Mouse (Mus musculus): ENCODE results near the gene Arfgap3. TPM values are rescaled to one million over a fixed set of nuclear protein-coding genes. Genes with fewer than 3 reads are reported as not detected.
A peak's percentile ranks its signal among the peaks of the same experiment; 100 is the strongest.

Gene Arfgap3
- polyA plus RNA-seq, 1 experiment from 2014 or later, result 60.8 TPM

GRCm38 (mm10) chr15:83306181-83306580 lies 43.9 kb downstream of the Arfgap3 start:
- no peak overlapping the region for H3K9ac ChIP-seq (replicated peaks; ENCODE audit: low read depth, low read length)
- 92% methylated on average over 12 of the region's 12 CpGs for WGBS
- 0 out of 2 replicates have a peak overlapping the region, but pooled peaks have one; percentile 11 for H3K27ac ChIP-seq (ENCODE audit: low read length)
- H3K4me3 ChIP-seq (ENCODE audit: low read depth, low read length), result no peak overlapping the region
- H3K27me3 ChIP-seq (ENCODE audit: control insufficient read depth, insufficient read depth, low read length), result no peaks in the 10 kb centered on the region
- no peak overlapping the region for H3K4me2 ChIP-seq (replicated peaks; ENCODE audit: low read depth, low read length)
- ATAC-seq (ENCODE audit: insufficient number of reproducible peaks, insufficient read depth, low FRiP score, low read depth), result no peak
- H3K9me3 ChIP-seq (ENCODE audit: control insufficient read depth, low read depth, low read length), result no peaks in the 10 kb centered on the region
- peaks cover 5% of the 10 kb centered on the region; the same call in 1 of the 2 replicates for H3K4me1 ChIP-seq (ENCODE audit: control insufficient read depth, insufficient read depth, low read length)
- H3K36me3 ChIP-seq (ENCODE audit: control insufficient read depth, insufficient read depth, low read length), result peaks cover 60% of the 10 kb centered on the region

GRCm38 (mm10) chr15:83305192-83305921 lies 44.7 kb downstream of the Arfgap3 start:
- ATAC-seq (ENCODE audit: insufficient number of reproducible peaks, insufficient read depth, low FRiP score, low read depth), result no peak
- H3K36me3 ChIP-seq (ENCODE audit: control insufficient read depth, insufficient read depth, low read length), result peaks cover 60% of the 10 kb centered on the region
- no peak overlapping the region for H3K9ac ChIP-seq (replicated peaks; ENCODE audit: low read depth, low read length)
- H3K27ac ChIP-seq (ENCODE audit: low read length), result peak overlapping the region; percentile 33; the same call in 1 of the 2 replicates
- 77% methylated on average over 12 of the region's 12 CpGs for WGBS
- H3K27me3 ChIP-seq (ENCODE audit: control insufficient read depth, insufficient read depth, low read length), result no peaks in the 10 kb centered on the region
- H3K4me2 ChIP-seq (replicated peaks; ENCODE audit: low read depth, low read length), result no peak overlapping the region
- no peak overlapping the region for H3K4me3 ChIP-seq (ENCODE audit: low read depth, low read length)
- H3K4me1 ChIP-seq (ENCODE audit: control insufficient read depth, insufficient read depth, low read length), result peaks cover 6% of the 10 kb centered on the region; the same call in 1 of the 2 replicates
- no peaks in the 10 kb centered on the region for H3K9me3 ChIP-seq (ENCODE audit: control insufficient read depth, low read depth, low read length)

GRCm38 (mm10) chr15:83304804-83305191 lies 45.2 kb downstream of the Arfgap3 start:
- Histone ChIP-seq H3K4me1 (ENCODE audit: control insufficient read depth, insufficient read depth, low read length) (peaks cover 7% of the 10 kb centered on the region; the same call in 1 of the 2 replicates), H3K27ac (ENCODE audit: low read length) (peak overlapping the region; percentile 33; the same call in 1 of the 2 replicates), H3K27me3 (ENCODE audit: control insufficient read depth, insufficient read depth, low read length) (no peaks in the 10 kb centered on the region), H3K9me3 (ENCODE audit: control insufficient read depth, low read depth, low read length) (no peaks in the 10 kb centered on the region), H3K4me2 (replicated peaks; ENCODE audit: low read depth, low read length) (no peak overlapping the region), H3K36me3 (ENCODE audit: control insufficient read depth, insufficient read depth, low read length) (peaks cover 57% of the 10 kb centered on the region), H3K4me3 (ENCODE audit: low read depth, low read length) (no peak overlapping the region), H3K9ac (replicated peaks; ENCODE audit: low read depth, low read length) (no peak overlapping the region)
- WGBS, result 91% methylated on average over 9 of the region's 9 CpGs
- no peak for ATAC-seq (ENCODE audit: insufficient number of reproducible peaks, insufficient read depth, low FRiP score, low read depth)

GRCm38 (mm10) chr15:83303656-83304484 lies 46.2 kb downstream of the Arfgap3 start:
- H3K9me3 ChIP-seq (ENCODE audit: control insufficient read depth, low read depth, low read length), result no peaks in the 10 kb centered on the region
- peak overlapping the region; percentile 6; the same call in 1 of the 2 replicates for H3K27ac ChIP-seq (ENCODE audit: low read length)
- peaks cover 60% of the 10 kb centered on the region for H3K36me3 ChIP-seq (ENCODE audit: control insufficient read depth, insufficient read depth, low read length)
- WGBS, result 79% methylated on average over 13 of the region's 13 CpGs
- no peaks in the 10 kb centered on the region for H3K27me3 ChIP-seq (ENCODE audit: control insufficient read depth, insufficient read depth, low read length)
- H3K4me3 ChIP-seq (ENCODE audit: low read depth, low read length), result no peak overlapping the region
- H3K9ac ChIP-seq (replicated peaks; ENCODE audit: low read depth, low read length), result no peak overlapping the region
- peaks cover 7% of the 10 kb centered on the region; the same call in 1 of the 2 replicates for H3K4me1 ChIP-seq (ENCODE audit: control insufficient read depth, insufficient read depth, low read length)
- no peak overlapping the region for H3K4me2 ChIP-seq (replicated peaks; ENCODE audit: low read depth, low read length)
- no peak for ATAC-seq (ENCODE audit: insufficient number of reproducible peaks, insufficient read depth, low FRiP score, low read depth)

GRCm38 (mm10) chr15:83299916-83300582 lies 50.0 kb downstream of the Arfgap3 start:
- no peak overlapping the region for H3K9ac ChIP-seq (replicated peaks; ENCODE audit: low read depth, low read length)
- no peaks in the 10 kb centered on the region for H3K27me3 ChIP-seq (ENCODE audit: control insufficient read depth, insufficient read depth, low read length)
- H3K4me3 ChIP-seq (ENCODE audit: low read depth, low read length), result no peak overlapping the region
- no peak overlapping the region for H3K4me2 ChIP-seq (replicated peaks; ENCODE audit: low read depth, low read length)
- H3K4me1 ChIP-seq (ENCODE audit: control insufficient read depth, insufficient read depth, low read length), result peaks cover 19% of the 10 kb centered on the region
- H3K36me3 ChIP-seq (ENCODE audit: control insufficient read depth, insufficient read depth, low read length), result peaks cover 29% of the 10 kb centered on the region
- WGBS, result 51% methylated on average over 10 of the region's 10 CpGs
- no peak overlapping the region for H3K27ac ChIP-seq (ENCODE audit: low read length)
- ATAC-seq (ENCODE audit: insufficient number of reproducible peaks, insufficient read depth, low FRiP score, low read depth), result no peak
- no peaks in the 10 kb centered on the region for H3K9me3 ChIP-seq (ENCODE audit: control insufficient read depth, low read depth, low read length)

- Histone ChIP-seq H3K27ac (ENCODE audit: low read length) (no peak overlapping the region), H3K4me3 (ENCODE audit: low read depth, low read length) (no peak overlapping the region), H3K9ac (replicated peaks; ENCODE audit: low read depth, low read length) (no peak overlapping the region), H3K9me3 (ENCODE audit: control insufficient read depth, low read depth, low read length) (no peaks in the 10 kb centered on the region), H3K4me1 (ENCODE audit: control insufficient read depth, insufficient read depth, low read length) (peaks cover 21% of the 10 kb centered on the region), H3K4me2 (replicated peaks; ENCODE audit: low read depth, low read length) (no peak overlapping the region), H3K27me3 (ENCODE audit: control insufficient read depth, insufficient read depth, low read length) (no peaks in the 10 kb centered on the region), H3K36me3 (ENCODE audit: control insufficient read depth, insufficient read depth, low read length) (peaks cover 26% of the 10 kb centered on the region)
- WGBS, result 90% methylated on average over 7 of the region's 7 CpGs
- ATAC-seq (ENCODE audit: insufficient number of reproducible peaks, insufficient read depth, low FRiP score, low read depth), result no peak
Observed at GRCm38 (mm10) chr15:83299450-83299849, 50.6 kb downstream of the Arfgap3 start.

- no peak overlapping the region for H3K9ac ChIP-seq (replicated peaks; ENCODE audit: low read depth, low read length)
- H3K27ac ChIP-seq (ENCODE audit: low read length), result no peak overlapping the region
- H3K4me3 ChIP-seq (ENCODE audit: low read depth, low read length), result no peak overlapping the region
- H3K36me3 ChIP-seq (ENCODE audit: control insufficient read depth, insufficient read depth, low read length), result peaks cover 22% of the 10 kb centered on the region
- H3K27me3 ChIP-seq (ENCODE audit: control insufficient read depth, insufficient read depth, low read length), result no peaks in the 10 kb centered on the region
- no peaks in the 10 kb centered on the region for H3K9me3 ChIP-seq (ENCODE audit: control insufficient read depth, low read depth, low read length)
- no peak overlapping the region for H3K4me2 ChIP-seq (replicated peaks; ENCODE audit: low read depth, low read length)
- WGBS, result 93% methylated on average over 2 of the region's 2 CpGs
- ATAC-seq (ENCODE audit: insufficient number of reproducible peaks, insufficient read depth, low FRiP score, low read depth), result no peak
- H3K4me1 ChIP-seq (ENCODE audit: control insufficient read depth, insufficient read depth, low read length), result peaks cover 19% of the 10 kb centered on the region
Observed at GRCm38 (mm10) chr15:83298810-83299209, 51.2 kb downstream of the Arfgap3 start.

- H3K27me3 ChIP-seq (ENCODE audit: control insufficient read depth, insufficient read depth, low read length), result no peaks in the 10 kb centered on the region
- no peak overlapping the region for H3K4me2 ChIP-seq (replicated peaks; ENCODE audit: low read depth, low read length)
- H3K36me3 ChIP-seq (ENCODE audit: control insufficient read depth, insufficient read depth, low read length), result peaks cover 22% of the 10 kb centered on the region
- ATAC-seq (ENCODE audit: insufficient number of reproducible peaks, insufficient read depth, low FRiP score, low read depth), result no peak
- no peak overlapping the region for H3K27ac ChIP-seq (ENCODE audit: low read length)
- no peak overlapping the region for H3K9ac ChIP-seq (replicated peaks; ENCODE audit: low read depth, low read length)
- H3K9me3 ChIP-seq (ENCODE audit: control insufficient read depth, low read depth, low read length), result no peaks in the 10 kb centered on the region
- H3K4me1 ChIP-seq (ENCODE audit: control insufficient read depth, insufficient read depth, low read length), result peaks cover 18% of the 10 kb centered on the region; the same call in 1 of the 2 replicates
- H3K4me3 ChIP-seq (ENCODE audit: low read depth, low read length), result no peak overlapping the region
- 81% methylated on average over 8 of the region's 8 CpGs for WGBS
Observed at GRCm38 (mm10) chr15:83298313-83298712, 51.7 kb downstream of the Arfgap3 start.
